Mouse (Mus musculus): ENCODE data around the gene Tnfrsf18. TPM values are rescaled to one million over a fixed set of nuclear protein-coding genes. Genes with fewer than 3 reads are reported as not detected.

The Tnfrsf18 gene
- total and polyA plus RNA-seq, 3 experiments = 9.3 to 16.2 TPM; not detected in 1

- no peak for TF ChIP-seq UBTF (IDR thresholded peaks at IDR 0.05; ENCODE audit: borderline replicate concordance, insufficient read depth, low read depth, low read length)
- no peak for TF ChIP-seq RAD21 (IDR thresholded peaks at IDR 0.05; ENCODE audit: low read depth, low read length)
- peak; percentile 59 for TF ChIP-seq SIN3A (IDR thresholded peaks at IDR 0.05; ENCODE audit: low read length)
Measured at GRCm38 (mm10) chr4:155992241-155992905, 33.6 kb upstream of the Tnfrsf18 start, which contains the start of the genes B3galt6 and Sdf4 (continued).

GRCm38 (mm10) chr4:155992906-155993547 is 32.9 kb upstream of the Tnfrsf18 start:
- peaks cover 7 to 37% of the 10 kb centered on the region in 2 experiments for H3K4me1 ChIP-seq (ENCODE audit: control insufficient read depth in 1 of 2, insufficient read depth in 2 of 2, low read length in 2 of 2)
- H3K27ac ChIP-seq (ENCODE audit: control insufficient read depth, low read depth, low read length) = peak overlapping the region; percentile 97
- peak overlapping the region; percentile 81 to 98 for H3K4me3 ChIP-seq (ENCODE audit: control insufficient read depth in 1 of 2, insufficient read depth in 1 of 2, low read depth in 2 of 2, low read length in 2 of 2)
- H3K9ac ChIP-seq (ENCODE audit: control insufficient read depth, low read depth, low read length, poor library complexity, severe bottlenecking) = peak overlapping the region; percentile 99
- no peaks in the 10 kb centered on the region for H3K27me3 ChIP-seq (ENCODE audit: control insufficient read depth in 1 of 2, insufficient read depth in 2 of 2, low read length in 2 of 2)
- no peaks in the 10 kb centered on the region for H3K9me3 ChIP-seq (replicated peaks; ENCODE audit: insufficient read depth, low read length)
- peaks cover 9 to 38% of the 10 kb centered on the region in 2 experiments for H3K36me3 ChIP-seq (ENCODE audit: control insufficient read depth in 1 of 2, insufficient read depth in 2 of 2, low read length in 2 of 2)
- H3K79me2 ChIP-seq (ENCODE audit: control insufficient read depth, insufficient read depth, low read length, poor library complexity) = peaks cover 52% of the 10 kb centered on the region
- DNase-seq (ENCODE audit: low read depth, low spot score) = peak; percentile 97
- peak; percentile 85 for TF ChIP-seq KAT2A (conservative IDR thresholded peaks at IDR 0.05; ENCODE audit: low read depth, low read length)
- no peak for TF ChIP-seq ZC3H11A (IDR thresholded peaks at IDR 0.05; ENCODE audit: low read depth, low read length)
- TF ChIP-seq ZNF384 (IDR thresholded peaks at IDR 0.05; ENCODE audit: low read depth, low read length) = peak; percentile 89
- TF ChIP-seq GATA1 (IDR thresholded peaks at IDR 0.05; ENCODE audit: low read depth, low read length) = no peak
- TF ChIP-seq EP300 (IDR thresholded peaks at IDR 0.05; ENCODE audit: low read depth in 1 of 2, low read length in 2 of 2) = peak in 1 of 2 experiments; percentile 36; a peak in 1 of 4 replicates
- no peak for TF ChIP-seq CHD2 (IDR thresholded peaks at IDR 0.05; ENCODE audit: low read length)
- peak; percentile 83 for TF ChIP-seq MXI1 (IDR thresholded peaks at IDR 0.05; ENCODE audit: low read depth, low read length)
- peak; percentile 68 to 91; a peak in 3 of 4 replicates for TF ChIP-seq POLR2A (IDR thresholded peaks at IDR 0.05; ENCODE audit: control insufficient read depth in 1 of 2, insufficient read depth in 1 of 2, low read depth in 1 of 2, low read length in 2 of 2, poor library complexity in 1 of 2)
- TF ChIP-seq RAD21 (IDR thresholded peaks at IDR 0.05; ENCODE audit: low read depth, low read length) = no peak
- TF ChIP-seq ELF1 (IDR thresholded peaks at IDR 0.05; ENCODE audit: low read depth, low read length) = peak; percentile 99
- TF ChIP-seq USF2 (IDR thresholded peaks at IDR 0.05; ENCODE audit: borderline replicate concordance in 1 of 2, insufficient read depth in 1 of 2, low read depth in 1 of 2, low read length in 2 of 2) = peak; percentile 87 to 94
- TF ChIP-seq SIN3A (IDR thresholded peaks at IDR 0.05; ENCODE audit: low read length) = peak; percentile 87; the same call in 1 of the 2 replicates
- TF ChIP-seq MAZ (IDR thresholded peaks at IDR 0.05; ENCODE audit: low read depth, low read length) = no peak
- TF ChIP-seq TCF12 (IDR thresholded peaks at IDR 0.05; ENCODE audit: low read depth, low read length) = peak; percentile 59
- no peak for TF ChIP-seq TAL1 (IDR thresholded peaks at IDR 0.05; ENCODE audit: low read length)
- TF ChIP-seq MAX (IDR thresholded peaks at IDR 0.05; ENCODE audit: low read length) = peak; percentile 94
- TF ChIP-seq BHLHE40 (IDR thresholded peaks at IDR 0.05; ENCODE audit: borderline replicate concordance, low read depth, low read length) = no peak
- TF ChIP-seq MYC (IDR thresholded peaks at IDR 0.05; ENCODE audit: low read depth, low read length) = no peak
- no peak for TF ChIP-seq GABPA (IDR thresholded peaks at IDR 0.05; ENCODE audit: low read depth, low read length)
- TF ChIP-seq E2F4 (IDR thresholded peaks at IDR 0.05; ENCODE audit: borderline replicate concordance, low read depth, low read length) = no peak
- TF ChIP-seq MYB (IDR thresholded peaks at IDR 0.05; ENCODE audit: low read depth, low read length) = no peak
- TF ChIP-seq POLR2AphosphoS2 (IDR thresholded peaks at IDR 0.05; ENCODE audit: low read length) = no peak
- peak; percentile 71; the same call in 1 of the 2 replicates for TF ChIP-seq NRF1 (IDR thresholded peaks at IDR 0.05; ENCODE audit: insufficient read depth, low read depth, low read length, poor library complexity, severe bottlenecking)
- no peak for TF ChIP-seq SMC3 (IDR thresholded peaks at IDR 0.05; ENCODE audit: low read depth, low read length)
- no peak for TF ChIP-seq CHD1 (IDR thresholded peaks at IDR 0.05; ENCODE audit: low read depth, low read length)
- TF ChIP-seq NELFE (IDR thresholded peaks at IDR 0.05; ENCODE audit: low read depth, low read length) = peak; percentile 65
- TF ChIP-seq HCFC1 (IDR thresholded peaks at IDR 0.05; ENCODE audit: low read depth, low read length) = peak; percentile 94
- no peak for TF ChIP-seq MEF2A (IDR thresholded peaks at IDR 0.05; ENCODE audit: extremely low read depth, insufficient replicate concordance, low read depth, low read length, poor library complexity, severe bottlenecking)
- TF ChIP-seq MAFK (IDR thresholded peaks at IDR 0.05; ENCODE audit: borderline replicate concordance, low read depth, low read length) = no peak
- peak; percentile 73 for TF ChIP-seq TBP (IDR thresholded peaks at IDR 0.05; ENCODE audit: low read depth, low read length)
- TF ChIP-seq ZMIZ1 (IDR thresholded peaks at IDR 0.05; ENCODE audit: low read depth, low read length) = 0 out of 2 replicates have a peak, but pooled peaks have one; percentile 17
- no peak for TF ChIP-seq ZKSCAN1 (IDR thresholded peaks at IDR 0.05; ENCODE audit: low read depth, low read length)
